Mouse (Mus musculus) testis, adult 2 months (tissue): ENCODE results near the gene Prpf6.

Source experiments
- CTCF ChIP-seq: fragments of 200-500 bp; IDR thresholded peaks from 2 replicates; pipeline ENCODE4 v1.5.1; 2012; ENCODE audit warnings: low read depth, mild to moderate bottlenecking, inconsistent platforms, low read length, moderate library complexity; ENCODE audit not compliant: control insufficient read depth, insufficient read depth, insufficient replicate concordance
- POLR2A ChIP-seq: fragments of 200-500 bp; IDR thresholded peaks from 2 replicates; pipeline ENCODE4 v1.6.1; 2012; ENCODE audit warnings: low read depth, mild to moderate bottlenecking, inconsistent platforms, low read length, moderate library complexity; ENCODE audit not compliant: control insufficient read depth

DNA sequence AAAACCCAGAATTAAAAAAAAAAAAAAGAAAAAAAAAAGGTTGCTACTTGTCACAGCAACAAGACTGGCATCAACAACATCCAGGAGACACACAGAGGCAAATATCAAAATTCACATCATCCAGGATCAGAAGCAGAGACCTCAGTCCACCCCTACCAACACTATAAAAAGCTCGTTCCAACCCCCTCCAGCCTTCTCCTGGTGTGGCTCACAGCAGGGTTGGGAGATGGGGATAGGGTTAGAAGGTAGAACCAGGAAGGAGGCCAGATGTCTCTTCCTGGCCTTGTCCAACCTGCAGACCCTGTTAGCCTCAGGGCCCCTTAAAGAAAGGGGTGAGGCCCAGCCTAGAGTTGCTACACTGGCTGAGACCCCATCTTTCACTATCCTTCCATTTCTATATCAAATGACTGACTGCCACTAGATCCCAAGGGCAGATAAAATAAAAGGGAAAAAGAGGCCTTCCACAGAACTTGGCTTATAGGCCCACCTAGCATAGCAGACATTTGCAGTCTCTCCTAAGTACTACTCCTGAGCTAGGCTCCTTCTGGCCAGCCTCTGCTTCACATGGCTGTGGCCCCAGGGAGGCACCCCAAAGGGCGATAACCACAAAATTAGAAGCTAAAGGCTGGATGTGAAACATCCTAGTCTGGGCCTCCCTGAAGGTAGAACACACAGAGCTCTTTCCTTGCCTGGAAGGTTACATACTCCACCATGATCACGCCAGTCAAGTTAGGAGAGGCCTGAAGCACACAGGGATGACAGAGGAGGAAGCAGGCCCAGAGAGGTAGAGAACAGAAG is 8.0 kb upstream of the Prpf6 start:
- TF ChIP-seq CTCF (no peak), POLR2A (no peak)
